Mouse (Mus musculus) megakaryocyte, embryonic 14.5 days (primary cell): ENCODE data around the gene P3h4. TPM values are rescaled to one million over a fixed set of nuclear protein-coding genes. Genes with fewer than 3 reads are reported as not detected.

Source experiments
- H3K27me3 ChIP-seq: replicated peaks from 2 replicates; pipeline ENCODE3; 2012; ENCODE audit warnings: inconsistent platforms
- H3K36me3 ChIP-seq: replicated peaks from 2 replicates; pipeline ENCODE3; 2012; ENCODE audit warnings: low read length, inconsistent platforms, mixed read lengths
- H3K4me1 ChIP-seq: 2 replicates; pipeline ENCODE4 v1.6.1; 2012; ENCODE audit warnings: inconsistent platforms
- H3K4me3 ChIP-seq: replicated peaks from 2 replicates; pipeline ENCODE3; 2012; ENCODE audit warnings: moderate library complexity, mild to moderate bottlenecking, inconsistent platforms
- H3K9me3 ChIP-seq: 2 replicates; pipeline ENCODE4 v1.6.1; 2012; ENCODE audit warnings: inconsistent platforms
- FLI1 ChIP-seq: IDR thresholded peaks from 2 replicates; pipeline ENCODE4 v1.6.1; 2012; ENCODE audit warnings: low read length, inconsistent platforms, mixed read lengths
- GATA1 ChIP-seq: IDR thresholded peaks from 3 replicates; pipeline ENCODE4 v1.6.1; 2012; ENCODE audit warnings: mixed read lengths, low read length, inconsistent platforms, borderline replicate concordance
- polyA plus RNA-seq: library from polyadenylated mRNA; stranded (reverse); fragments of >175 nt; gene quantifications from 2 replicates; pipeline ENCODE4 v1.2.3, GENCODE M21; 2012; ENCODE audit warnings: low replicate concordance; ENCODE audit not compliant: insufficient read depth

The P3h4 gene
- polyA plus RNA-seq, 1 experiment = not detected

GRCm38 (mm10) chr11:100409686-100410085 is 5.0 kb downstream of the P3h4 start:
- Histone ChIP-seq H3K4me1 (peaks cover 18% of the 10 kb centered on the region), H3K27me3 (peaks cover 80% of the 10 kb centered on the region), H3K4me3 (no peak overlapping the region), H3K9me3 (no peaks in the 10 kb centered on the region), H3K36me3 (no peaks in the 10 kb centered on the region)
- TF ChIP-seq FLI1 = no peak

GRCm38 (mm10) chr11:100408835-100409462 is 5.7 kb downstream of the P3h4 start:
- TF ChIP-seq FLI1 = no peak
- no peak for TF ChIP-seq GATA1
- peaks cover 74% of the 10 kb centered on the region for H3K27me3 ChIP-seq

GRCm38 (mm10) chr11:100408076-100408834 is 6.4 kb downstream of the P3h4 start:
- H3K4me3 ChIP-seq = no peak overlapping the region
- TF ChIP-seq FLI1 (no peak), GATA1 (no peak)
- no peaks in the 10 kb centered on the region for H3K9me3 ChIP-seq
- peaks cover 15% of the 10 kb centered on the region for H3K4me1 ChIP-seq
- H3K27me3 ChIP-seq = peaks cover 67% of the 10 kb centered on the region
- no peaks in the 10 kb centered on the region for H3K36me3 ChIP-seq

More at GRCm38 (mm10) chr11:100408835-100409462, 5.7 kb downstream of the P3h4 start:
- Histone ChIP-seq H3K4me1 (peaks cover 11% of the 10 kb centered on the region), H3K4me3 (no peak overlapping the region), H3K36me3 (no peaks in the 10 kb centered on the region), H3K9me3 (no peaks in the 10 kb centered on the region)

GRCm38 (mm10) chr11:100406995-100407705 is 7.5 kb downstream of the P3h4 start:
- H3K4me3 ChIP-seq = no peak overlapping the region
- peaks cover 56% of the 10 kb centered on the region for H3K27me3 ChIP-seq
- TF ChIP-seq GATA1 = no peak
- no peak for TF ChIP-seq FLI1
- peaks cover 26% of the 10 kb centered on the region for H3K4me1 ChIP-seq
- no peaks in the 10 kb centered on the region for H3K9me3 ChIP-seq
- H3K36me3 ChIP-seq = no peaks in the 10 kb centered on the region

GRCm38 (mm10) chr11:100406273-100406672 is 8.4 kb downstream of the P3h4 start:
- peaks cover 34% of the 10 kb centered on the region for H3K4me1 ChIP-seq
- no peak overlapping the region for H3K4me3 ChIP-seq
- H3K27me3 ChIP-seq = peaks cover 50% of the 10 kb centered on the region
- TF ChIP-seq GATA1 (no peak), FLI1 (no peak)
- H3K36me3 ChIP-seq = no peaks in the 10 kb centered on the region
- no peaks in the 10 kb centered on the region for H3K9me3 ChIP-seq

- Histone ChIP-seq H3K4me3 (no peak overlapping the region), H3K9me3 (no peaks in the 10 kb centered on the region), H3K4me1 (peaks cover 51% of the 10 kb centered on the region), H3K36me3 (no peaks in the 10 kb centered on the region), H3K27me3 (peaks cover 35% of the 10 kb centered on the region)
- no peak for TF ChIP-seq FLI1
- TF ChIP-seq GATA1 = no peak
These were observed 10.1 kb downstream of the P3h4 start for GRCm38 (mm10) chr11:100404456-100405074.

- Histone ChIP-seq H3K4me3 (no peak overlapping the region), H3K4me1 (peaks cover 59% of the 10 kb centered on the region), H3K27me3 (peaks cover 26% of the 10 kb centered on the region), H3K9me3 (no peaks in the 10 kb centered on the region), H3K36me3 (no peaks in the 10 kb centered on the region)
- TF ChIP-seq GATA1 (no peak), FLI1 (no peak)
These were observed 11.0 kb downstream of the P3h4 start for GRCm38 (mm10) chr11:100403445-100404134.

- peak overlapping the region; percentile 56 for H3K4me3 ChIP-seq
- peaks cover 60% of the 10 kb centered on the region for H3K4me1 ChIP-seq
- TF ChIP-seq GATA1 (no peak), FLI1 (no peak)
- H3K27me3 ChIP-seq = peaks cover 20% of the 10 kb centered on the region
- no peaks in the 10 kb centered on the region for H3K36me3 ChIP-seq
- H3K9me3 ChIP-seq = no peaks in the 10 kb centered on the region
These were observed 12.0 kb downstream of the P3h4 start for GRCm38 (mm10) chr11:100402682-100403081.

- no peak for TF ChIP-seq GATA1
- TF ChIP-seq FLI1 = no peak
- Histone ChIP-seq H3K27me3 (peaks cover 22% of the 10 kb centered on the region), H3K4me1 (peaks cover 64% of the 10 kb centered on the region), H3K9me3 (no peaks in the 10 kb centered on the region), H3K36me3 (no peaks in the 10 kb centered on the region), H3K4me3 (peak overlapping the region; percentile 75)
These were observed 12.4 kb downstream of the P3h4 start for GRCm38 (mm10) chr11:100402240-100402639.
